Mouse (Mus musculus): Measurements from ENCODE around the gene Gkap1.

- TF ChIP-seq EP300 (IDR thresholded peaks at IDR 0.05; ENCODE audit: low read depth) (no peak), CTCF (IDR thresholded peaks at IDR 0.05; ENCODE audit: low read depth) (no peak)
Observed at GRCm38 (mm10) chr13:58206084-58206483, 69.4 kb downstream of the Gkap1 start.
